Mouse (Mus musculus): ENCODE data around the gene Eng.

Gene Eng

DNA sequence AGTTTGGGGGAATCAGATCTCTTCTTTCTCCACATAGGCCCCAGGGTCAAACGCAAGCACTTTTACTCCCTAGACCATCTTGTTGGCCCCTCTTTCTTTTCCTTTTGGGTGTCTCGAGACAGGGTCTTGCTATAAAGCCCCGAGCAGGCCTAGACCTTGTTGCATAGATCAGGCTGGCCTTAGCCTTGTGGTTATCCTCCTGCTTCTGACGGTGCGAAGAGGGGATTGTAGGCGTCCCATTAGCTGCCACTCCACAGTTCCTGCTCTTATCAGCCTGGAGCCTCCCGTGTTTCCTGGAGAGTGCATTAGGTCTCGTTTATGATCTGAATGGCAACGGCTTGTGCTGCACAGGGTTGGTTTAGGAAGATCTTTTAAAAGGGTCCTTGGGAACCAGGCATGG lies 2.3 kb upstream of the Eng start:
- no peak for DNase-seq (ENCODE audit: low read depth, low spot score)

DNA sequence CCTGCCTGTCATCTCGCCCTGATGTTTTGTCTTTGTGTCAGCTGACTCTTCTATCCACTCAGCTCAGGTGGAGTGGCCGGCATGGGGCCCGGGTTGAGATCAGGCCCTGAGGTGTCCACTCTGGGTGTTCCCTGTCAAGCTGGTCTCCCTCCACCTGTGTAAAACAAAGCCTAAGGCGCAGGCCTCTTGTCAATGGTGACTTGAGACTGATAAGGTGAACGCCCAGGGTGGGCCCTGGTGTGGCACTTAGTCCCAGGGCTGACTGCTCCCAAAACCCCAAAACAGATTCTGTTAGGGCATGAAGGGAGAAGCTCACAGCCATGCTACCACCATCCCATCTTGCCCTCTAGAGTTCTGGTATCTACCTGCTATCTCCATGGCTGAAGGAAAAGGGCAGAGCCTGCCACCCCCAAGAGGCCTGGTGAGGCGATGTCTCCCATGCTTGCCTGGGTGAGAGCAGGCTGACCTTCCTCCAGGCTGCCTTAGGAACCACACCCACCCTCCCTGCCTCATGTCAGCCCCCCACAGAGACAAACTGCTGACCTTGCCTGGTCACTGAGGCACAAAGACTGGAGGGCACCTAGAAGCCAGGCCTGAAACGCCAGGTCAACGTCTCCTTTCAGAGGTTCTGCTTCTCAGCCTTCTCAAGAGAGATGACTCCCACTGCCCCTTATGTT lies 1.5 kb upstream of the Eng start:
- no peak for DNase-seq (ENCODE audit: low read depth, low spot score)

- no peak for DNase-seq (ENCODE audit: low read depth, low spot score)
Measured at GRCm38 (mm10) chr2:32645647-32646046, 748 bp upstream of the Eng start.

GRCm38 (mm10) chr2:32647366-32647765 lies 971 bp downstream of the Eng start:
- DNase-seq (ENCODE audit: low read depth, low spot score) = no peak

DNA sequence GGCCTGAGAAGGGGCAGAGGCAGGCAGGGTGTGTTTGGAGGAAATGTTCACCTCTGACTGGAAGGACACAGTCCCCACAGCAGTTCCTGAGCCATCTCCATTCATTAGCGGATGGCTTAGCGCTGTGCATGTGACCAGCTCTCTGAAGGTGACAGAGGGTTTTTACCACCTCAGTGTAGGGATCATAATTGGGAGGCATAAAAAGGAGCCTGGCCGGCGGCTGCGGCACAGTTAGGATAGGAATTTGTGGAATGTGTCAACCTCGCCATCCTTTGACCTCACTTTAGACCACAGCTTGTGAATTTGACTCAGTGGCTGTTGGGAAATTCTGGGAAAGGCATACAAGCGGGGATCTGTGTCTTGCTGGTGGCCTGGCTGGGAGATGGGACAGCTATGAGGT lies 7.4 kb downstream of the Eng start:
- DNase-seq (ENCODE audit: low read depth, low spot score) = no peak

GRCm38 (mm10) chr2:32654743-32655393 lies 8.5 kb downstream of the Eng start:
- DNase-seq (ENCODE audit: low read depth, low spot score) = no peak

DNA sequence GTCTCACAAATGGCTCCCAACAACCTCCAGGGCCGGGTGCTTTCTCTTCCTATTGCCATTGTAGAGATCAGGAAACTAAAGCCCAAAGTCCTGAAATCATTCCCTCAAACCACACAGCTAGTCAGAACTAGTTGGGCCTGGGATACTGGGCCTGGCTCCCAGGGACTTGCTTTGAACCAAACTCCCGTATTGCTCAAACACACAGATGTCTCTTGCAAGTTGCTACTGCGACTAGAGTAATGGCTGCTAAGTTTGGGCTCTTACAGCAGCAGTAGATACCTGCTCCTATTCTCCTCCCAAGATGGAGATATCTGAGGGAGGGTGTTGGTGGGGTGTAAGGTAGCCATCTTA lies 9.0 kb downstream of the Eng start:
- DNase-seq (ENCODE audit: low read depth, low spot score) = no peak

DNA sequence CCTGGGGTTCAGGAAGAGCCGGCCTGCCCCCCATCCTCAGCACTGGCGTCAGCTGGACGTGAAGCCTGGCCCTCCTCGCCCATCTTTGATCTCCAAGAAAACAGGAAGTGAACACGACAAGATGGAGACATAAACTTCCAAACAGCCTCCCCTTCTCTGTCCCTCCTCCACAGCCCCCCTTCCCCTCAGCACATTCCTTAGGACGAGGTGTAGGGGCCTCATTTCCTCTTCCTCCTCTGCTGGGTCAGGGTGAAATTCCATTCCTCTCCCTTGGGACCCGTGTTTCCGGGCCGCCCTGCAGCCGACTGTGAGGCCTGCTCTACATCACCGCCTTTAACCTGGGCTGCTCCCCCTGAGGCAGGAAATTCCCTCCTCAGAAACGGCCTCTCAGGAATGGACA lies 9.4 kb downstream of the Eng start:
- DNase-seq (ENCODE audit: low read depth, low spot score) = peak; percentile 46

GRCm38 (mm10) chr2:32658873-32659272 lies 12.5 kb downstream of the Eng start:
- no peak for DNase-seq (ENCODE audit: low read depth, low spot score)

GRCm38 (mm10) chr2:32661509-32662107 lies 15.2 kb downstream of the Eng start:
- DNase-seq (ENCODE audit: low read depth, low spot score) = no peak

DNA sequence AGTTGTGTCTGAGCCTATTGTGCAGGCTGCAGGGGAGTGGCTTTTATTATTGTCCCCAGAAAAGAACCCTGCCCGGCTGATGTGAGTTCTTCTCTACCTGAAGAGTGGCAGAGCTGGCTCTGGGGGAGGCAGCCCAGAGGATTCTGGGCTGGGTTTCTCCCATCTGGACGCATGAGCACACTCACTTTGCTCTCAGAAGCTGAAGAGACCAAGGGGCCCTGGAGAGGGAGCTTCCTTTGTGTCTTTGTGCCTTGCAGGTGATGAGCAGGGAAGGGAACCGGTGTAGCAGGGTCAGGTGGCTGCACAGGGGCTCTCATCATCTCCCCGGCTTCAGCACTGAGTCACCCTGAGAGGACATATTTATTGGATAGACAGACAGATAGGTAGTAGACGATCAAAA lies 15.9 kb downstream of the Eng start:
- no peak for DNase-seq (ENCODE audit: low read depth, low spot score)

- no peak for DNase-seq (ENCODE audit: low read depth, low spot score)
Measured at GRCm38 (mm10) chr2:32665345-32665744, 18.9 kb downstream of the Eng start.

DNA sequence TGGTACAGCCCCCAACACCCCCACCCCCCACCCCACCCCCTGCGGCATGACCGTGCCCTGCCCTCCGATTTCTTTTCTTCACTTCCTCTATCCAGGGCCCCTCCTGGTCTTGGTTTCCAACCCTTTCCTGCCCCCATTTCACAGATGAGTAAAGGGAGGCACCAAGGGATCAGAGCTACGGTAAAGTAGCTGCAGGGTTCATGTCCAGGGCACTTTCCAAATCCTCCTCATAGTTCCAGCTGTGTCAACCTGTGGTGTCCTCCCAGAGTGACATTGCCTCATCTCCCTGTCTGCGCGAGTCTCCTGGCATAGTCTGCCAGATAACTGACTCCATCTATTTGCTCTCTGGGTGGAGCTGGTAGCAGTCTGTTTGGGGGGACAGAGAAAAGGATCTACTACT lies 19.5 kb downstream of the Eng start:
- DNase-seq (ENCODE audit: low read depth, low spot score) = no peak

DNA sequence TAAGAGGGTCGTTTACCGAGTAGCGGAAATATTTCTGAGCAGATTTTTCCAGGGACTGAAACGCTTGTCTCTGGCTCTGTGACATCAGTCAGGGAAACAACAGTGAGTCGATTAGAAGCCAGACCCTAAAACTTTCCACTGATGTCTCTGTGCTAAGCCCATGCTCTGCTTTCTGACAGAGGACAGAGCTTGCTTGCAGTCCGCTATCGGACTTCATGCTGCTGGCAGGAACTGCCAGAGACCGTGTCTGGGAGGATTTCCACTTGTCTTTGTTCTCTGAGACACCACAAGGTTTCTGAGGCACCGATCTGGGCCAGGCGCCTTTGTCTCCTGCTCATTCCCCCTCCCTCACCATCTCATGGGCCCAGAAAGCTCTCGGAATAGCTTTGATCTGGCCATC lies 21.4 kb downstream of the Eng start:
- DNase-seq (ENCODE audit: low read depth, low spot score) = no peak

GRCm38 (mm10) chr2:32668176-32668575 lies 21.8 kb downstream of the Eng start:
- no peak for DNase-seq (ENCODE audit: low read depth, low spot score)

GRCm38 (mm10) chr2:32669876-32670275 lies 23.5 kb downstream of the Eng start:
- DNase-seq (ENCODE audit: low read depth, low spot score) = no peak

- no peak for DNase-seq (ENCODE audit: low read depth, low spot score)
Measured at GRCm38 (mm10) chr2:32671147-32671546, 24.8 kb downstream of the Eng start.

DNA sequence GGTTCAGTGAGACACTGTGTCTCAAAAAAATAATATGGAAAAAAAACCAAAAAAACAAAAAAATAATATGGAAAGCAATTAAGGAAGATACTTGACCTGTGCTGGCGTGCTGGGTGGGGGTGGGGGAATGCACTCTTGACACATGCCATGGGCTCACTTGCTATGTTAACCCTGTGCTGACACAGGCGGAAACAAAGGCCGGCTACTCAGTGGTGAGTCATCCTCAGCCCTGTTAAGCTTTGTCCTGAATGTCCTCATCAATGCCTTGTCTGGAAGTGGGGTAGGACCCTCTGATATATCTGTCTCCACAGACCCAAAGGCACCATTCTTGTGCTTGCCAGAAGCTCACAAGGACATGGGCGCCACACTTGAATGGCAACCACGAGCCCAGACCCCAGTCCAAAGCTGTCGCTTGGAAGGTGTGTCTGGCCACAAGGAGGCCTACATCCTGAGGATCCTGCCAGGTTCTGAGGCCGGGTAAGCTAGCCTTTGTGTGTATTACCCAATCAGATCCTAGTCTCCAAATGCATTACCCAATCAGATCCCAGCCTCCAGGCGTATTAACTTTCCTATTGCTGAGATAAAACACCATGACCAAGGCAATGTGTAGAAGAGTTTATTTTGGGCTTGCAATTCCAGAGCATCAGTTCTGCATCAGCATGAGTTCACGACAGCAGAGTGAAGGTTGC lies 25.7 kb downstream of the Eng start:
- DNase-seq (ENCODE audit: low read depth, low spot score) = no peak

GRCm38 (mm10) chr2:32673176-32673917 lies 27.0 kb downstream of the Eng start:
- DNase-seq (ENCODE audit: low read depth, low spot score) = no peak

GRCm38 (mm10) chr2:32676821-32677220 lies 30.4 kb downstream of the Eng start:
- no peak for DNase-seq (ENCODE audit: low read depth, low spot score)

DNA sequence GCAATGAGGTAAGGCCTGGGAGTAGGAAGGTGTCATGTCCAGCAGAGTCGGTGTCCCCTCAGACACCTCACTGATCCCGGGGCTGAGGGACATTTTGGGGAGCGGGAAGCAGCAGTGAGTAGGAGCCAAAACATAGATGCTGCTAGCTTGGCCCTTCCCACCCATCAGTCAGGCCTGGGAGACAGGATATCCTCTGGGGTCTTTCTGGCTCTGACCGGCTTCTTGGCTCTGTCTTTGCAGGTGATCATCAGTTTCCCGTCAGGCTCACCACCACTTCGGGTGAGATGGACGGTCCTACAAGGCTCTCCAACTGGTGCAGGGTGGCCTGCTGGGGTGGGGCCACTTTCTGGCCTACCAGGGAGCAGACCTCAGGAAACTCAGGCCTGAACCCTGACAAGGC lies 31.3 kb downstream of the Eng start:
- DNase-seq (ENCODE audit: low read depth, low spot score) = no peak

DNA sequence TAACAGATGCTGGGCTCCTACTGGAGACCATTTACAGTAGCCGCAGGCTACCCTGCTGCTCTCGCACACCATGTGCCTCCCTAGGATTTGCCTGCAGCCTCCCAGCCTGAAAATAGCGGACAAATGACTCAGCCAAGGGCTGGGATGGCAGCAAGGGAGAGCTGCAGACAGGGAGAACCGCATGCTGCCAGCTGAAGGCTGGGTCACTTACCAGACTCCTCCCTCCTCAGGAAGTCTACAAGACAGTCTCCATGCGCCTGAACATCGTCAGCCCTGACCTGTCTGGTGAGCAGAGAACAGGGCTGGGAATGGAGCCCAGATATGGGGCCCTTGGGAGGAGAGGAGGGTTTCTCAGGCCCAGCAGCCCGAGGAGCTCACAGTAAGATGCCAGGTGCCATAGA lies 33.7 kb downstream of the Eng start:
- no peak for DNase-seq (ENCODE audit: low read depth, low spot score)
